Mouse (Mus musculus) heart, postnatal 25 days (tissue): ENCODE data around the gene Tacc3. TPM values are rescaled to one million over a fixed set of nuclear protein-coding genes. Genes with fewer than 3 reads are reported as not detected.

ENCODE experiments used
- DNase-seq: peaks from one replicate; pipeline ENCODE4 v3.0.0; 2022; ENCODE audit warnings: low spot score
- intact Hi-C: fragments of 180-260 bp; cut with DNase I; formaldehyde crosslinking; loops from one replicate; pipeline ENCODE4 v1.15.1; 2025
- total RNA-seq, 2 experiments: library from RNA; stranded (reverse); gene quantifications; 2 replicates each; pipeline ENCODE4 v1.2.3; 2021

Tacc3 gene
- 1 to 10 TPM; 2.4 TPM for total RNA-seq

DNA sequence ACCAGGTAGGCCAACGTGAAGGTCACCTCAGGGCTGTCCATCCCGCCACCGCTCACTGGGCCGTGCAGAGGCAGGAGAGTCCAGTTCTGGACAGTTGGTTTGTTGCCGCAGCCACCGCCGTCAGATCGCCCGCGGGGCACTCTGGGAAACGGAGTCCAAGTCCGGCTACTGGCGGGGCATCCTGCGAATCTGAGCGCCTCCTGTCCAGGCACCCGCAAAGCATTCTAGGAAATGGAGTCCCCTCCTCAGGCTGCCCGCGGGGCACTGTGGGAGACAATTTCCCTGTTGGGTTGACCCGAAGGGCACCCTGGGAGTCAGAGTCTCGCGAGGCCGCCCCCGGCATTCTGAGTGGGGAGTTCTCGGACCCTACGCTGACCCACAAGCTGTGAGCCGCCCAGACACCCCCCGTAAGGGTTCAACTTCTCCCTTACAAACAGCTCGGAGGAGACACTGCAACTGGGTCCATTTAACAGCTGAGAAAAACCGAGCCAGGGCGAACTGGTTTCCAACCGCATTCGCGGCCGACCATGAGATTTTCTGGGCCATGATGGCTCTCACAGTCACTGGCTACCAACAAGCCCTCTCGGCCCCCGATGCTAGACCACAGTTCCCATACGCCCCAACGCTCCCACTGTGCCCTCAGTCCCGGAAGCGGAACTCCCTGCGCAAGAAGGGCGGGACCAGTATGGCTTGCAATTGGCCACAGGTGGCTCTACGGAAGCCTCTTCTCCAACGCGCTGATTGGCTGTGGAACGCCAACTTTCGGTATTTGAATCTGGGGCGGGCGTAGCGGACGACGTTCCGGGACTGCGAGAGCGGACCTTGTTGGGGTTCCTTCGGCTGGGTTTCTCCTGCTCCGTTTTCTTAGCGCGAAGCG is at the start of gene Tacc3, which contains the start of gene Tmem129:
Gene Tacc3 (plus strand): TSS at position 342 of the 877 bp plus-strand sequence.
Gene Tmem129 (minus strand): TSS at position 630 of the 877 bp plus-strand sequence.
- intact Hi-C loops: loop anchor here (2.0 to 10.0 kb wide), 2 partner anchors 125 to 277 kb away; partner anchors contain the start of genes Letm1 and Nelfa
- peak; percentile 97 for DNase-seq

DNA sequence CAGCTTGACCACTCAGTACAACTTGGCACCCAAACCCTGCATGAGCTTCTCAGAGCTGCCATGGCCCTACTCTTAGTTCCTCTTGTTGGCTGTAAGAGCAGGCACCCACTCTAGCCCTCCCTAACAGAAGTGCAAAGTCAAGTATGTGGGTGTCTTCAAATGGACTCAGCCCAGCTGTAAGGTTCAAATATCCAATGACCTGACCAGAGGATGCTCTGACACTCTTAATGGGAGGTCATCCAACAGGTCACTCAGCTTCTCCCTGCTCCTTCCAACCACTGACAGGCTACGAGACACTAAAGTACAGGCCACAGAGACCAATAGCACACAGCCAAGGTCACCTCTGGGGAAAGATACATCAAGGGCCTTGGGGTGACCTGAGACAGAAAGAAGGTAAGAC is 48.7 kb upstream of the Tacc3 start:
- DNase-seq: no peak
- intact Hi-C loops: no loop called here

DNA sequence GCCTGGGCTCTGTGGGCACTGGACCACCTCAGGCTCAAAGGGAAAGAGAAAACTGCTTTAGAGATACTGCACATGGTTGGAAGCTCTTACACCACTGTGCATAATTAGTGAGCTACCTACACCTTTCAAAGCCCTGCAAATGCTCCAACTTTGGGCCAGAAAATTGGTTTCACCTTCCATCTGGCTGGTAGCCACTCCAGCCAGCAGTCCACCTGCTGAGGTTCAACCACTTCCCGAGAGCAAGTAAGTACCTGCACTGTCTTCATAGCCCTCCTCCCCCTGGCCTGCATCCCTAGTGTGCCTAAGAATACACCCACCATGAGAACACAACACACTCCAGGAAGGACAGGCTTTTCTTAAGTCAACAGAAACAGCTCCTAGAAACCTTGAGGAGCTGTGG is 46.1 kb upstream of the Tacc3 start:
- intact Hi-C loops: no loop called here
- DNase-seq: no peak

DNA sequence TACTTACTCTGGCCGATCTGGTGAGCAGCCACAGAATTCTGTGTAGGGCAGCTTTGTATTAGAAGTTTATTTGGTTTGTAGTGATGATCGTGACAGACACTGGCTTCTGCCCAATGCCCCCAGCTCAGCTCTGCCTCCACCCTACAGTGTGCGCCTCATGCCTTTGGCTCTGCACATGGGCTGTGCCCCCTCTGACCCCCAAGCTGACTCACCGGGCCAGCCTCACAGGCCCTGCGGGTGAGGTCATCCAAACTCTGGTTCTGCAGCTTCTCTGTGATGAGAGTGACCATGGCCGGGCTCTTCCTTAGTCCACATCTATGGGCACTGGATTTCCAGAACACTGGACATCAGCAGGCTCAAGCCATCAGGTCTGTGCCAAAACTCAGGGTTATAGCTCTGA is 43.5 kb upstream of the Tacc3 start:
- intact Hi-C loops: no loop called here
- no peak for DNase-seq

DNA sequence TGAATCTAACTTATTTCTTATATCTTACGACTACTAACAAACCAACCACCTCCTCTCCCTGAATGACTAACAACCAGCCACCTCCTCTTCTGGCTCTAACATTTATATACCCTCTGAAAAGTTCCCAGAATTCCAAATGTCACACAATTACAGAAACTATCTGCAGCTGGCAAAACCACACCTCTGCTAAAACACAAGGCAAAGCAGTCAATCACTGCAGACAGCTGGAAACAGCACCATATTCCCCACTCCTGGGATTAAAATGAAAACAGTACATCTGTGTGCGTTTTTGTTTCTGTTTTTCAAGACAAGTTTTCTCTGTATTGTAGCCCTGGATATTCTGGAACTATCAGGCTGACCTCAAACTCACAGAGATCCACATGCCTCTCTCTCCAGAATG is 35.3 kb upstream of the Tacc3 start:
- intact Hi-C loops: no loop called here
- DNase-seq: no peak

DNA sequence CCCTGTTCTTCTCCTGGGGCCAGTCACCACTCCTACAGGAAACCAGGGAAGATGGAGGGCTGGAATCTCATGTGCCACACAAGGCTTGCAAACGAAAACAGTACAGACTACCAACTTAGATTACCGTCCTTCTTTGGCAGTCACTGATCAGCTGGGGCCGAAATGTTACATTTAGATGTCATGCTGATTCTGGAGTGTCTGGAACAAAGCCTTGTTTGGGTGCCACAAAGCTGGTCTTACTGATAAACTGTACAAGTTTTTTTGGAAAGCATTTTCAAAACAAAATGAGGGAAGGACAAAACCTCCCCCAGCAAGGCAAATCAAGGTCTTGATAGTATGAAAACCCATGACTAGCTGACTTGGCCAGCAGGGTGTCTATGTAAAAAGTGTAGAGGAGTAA is 34.2 kb upstream of the Tacc3 start:
- intact Hi-C loops: no loop called here
- DNase-seq: no peak

DNA sequence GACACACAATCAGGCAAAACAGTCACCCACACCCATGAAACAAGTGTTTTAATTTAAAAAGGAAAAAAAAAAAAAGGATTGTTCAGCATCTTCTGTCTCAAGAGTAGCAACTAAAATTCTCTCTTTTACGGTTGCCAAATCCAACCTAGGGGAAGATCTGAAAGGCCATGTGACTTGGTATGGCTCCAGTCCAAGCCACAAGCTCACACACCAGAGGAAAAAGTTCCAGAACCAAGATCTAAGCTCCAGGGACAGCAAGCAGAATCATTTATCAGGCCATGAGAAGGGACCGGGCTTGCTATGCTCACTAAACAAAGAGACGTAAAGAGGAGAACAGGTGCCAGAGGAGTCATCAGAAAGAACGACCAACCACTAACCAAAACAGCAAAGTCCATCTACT is 30.0 kb upstream of the Tacc3 start:
- DNase-seq: no peak
- intact Hi-C loops: no loop called here

DNA sequence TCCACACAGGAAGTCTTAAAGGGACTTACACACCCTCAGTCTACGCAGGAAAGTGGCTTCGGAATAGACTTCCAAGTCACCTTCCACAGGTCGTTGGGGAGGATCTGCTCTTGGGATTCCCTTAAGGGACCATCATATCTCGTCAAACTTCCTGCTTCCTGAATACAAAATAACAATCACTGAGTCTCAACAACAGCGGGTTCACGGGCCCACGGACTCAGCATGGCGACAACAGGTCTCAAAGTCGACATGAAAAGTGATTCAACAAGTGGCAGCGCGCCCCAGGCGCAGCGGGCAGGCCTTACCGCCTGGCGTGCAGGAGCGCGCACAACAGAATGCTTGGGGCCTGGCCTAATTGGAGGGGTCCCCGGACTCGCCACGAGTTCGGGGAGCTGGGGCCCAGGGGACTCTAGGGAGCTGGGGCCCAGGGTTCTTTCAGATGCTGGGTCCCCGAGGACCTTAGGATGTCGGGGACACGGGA is 29.1 kb upstream of the Tacc3 start:
- intact Hi-C loops: no loop called here
- peak; percentile 16 for DNase-seq

DNA sequence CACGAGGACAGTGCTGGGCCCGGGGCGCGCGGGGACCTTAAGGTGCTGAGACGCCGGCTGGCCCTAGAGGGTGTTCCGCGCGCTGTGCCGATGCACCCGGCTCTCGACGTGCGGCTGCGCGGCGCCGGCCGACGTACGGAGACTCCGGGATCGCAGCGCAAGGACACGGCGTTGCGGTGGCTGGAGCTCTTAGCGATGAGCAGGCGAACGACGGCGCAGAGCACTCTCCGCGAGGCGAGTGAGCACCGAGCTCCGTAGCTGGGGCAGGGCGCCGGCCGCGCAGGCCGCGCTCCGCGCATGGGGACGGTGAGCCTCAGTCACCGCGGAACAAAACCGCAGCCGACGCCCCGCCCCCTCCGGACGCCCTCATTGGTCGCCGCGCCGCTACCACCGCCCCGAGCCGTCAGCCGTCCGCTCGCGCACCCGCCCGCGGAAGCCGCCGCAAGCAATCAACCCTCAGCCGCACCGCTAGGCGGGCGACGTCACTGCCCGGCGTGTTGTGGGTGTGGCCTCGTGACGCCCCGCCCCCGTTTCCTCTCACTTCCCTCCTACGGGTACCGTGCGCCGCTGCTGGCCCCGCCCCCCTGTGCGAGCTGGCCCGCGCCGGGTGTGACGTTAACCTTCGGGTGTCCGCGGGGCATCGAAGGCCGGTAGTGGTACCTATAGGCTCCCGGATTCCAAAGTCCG is 28.5 kb upstream of the Tacc3 start, which contains the start of the genes Fam53a and Gm9903:
Gene Fam53a (minus strand): TSS at position 335 of the 687 bp plus-strand sequence.
Gene Gm9903 (plus strand): TSS at position 625 of the 687 bp plus-strand sequence.
- intact Hi-C loops: no loop called here
- DNase-seq: peak; percentile 99

DNA sequence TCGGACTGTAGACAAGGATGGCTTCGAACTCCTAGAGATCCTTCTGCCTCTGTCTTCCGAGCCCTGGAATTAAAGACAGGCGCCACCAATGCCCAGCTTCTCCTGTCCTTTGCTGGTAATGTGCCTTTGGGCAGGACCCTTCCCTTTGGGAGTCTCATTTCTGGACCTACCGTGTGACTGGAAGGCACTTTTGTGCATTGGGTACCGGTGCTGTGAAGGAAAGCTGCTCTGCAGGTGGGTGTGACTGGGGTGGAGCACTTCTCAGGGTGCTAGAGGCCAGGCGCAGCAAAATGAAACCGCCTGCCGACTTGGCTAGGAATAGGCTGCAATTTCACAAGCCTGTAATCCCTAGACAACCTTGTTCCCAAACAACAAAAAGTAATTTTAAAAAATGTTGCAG is 27.9 kb upstream of the Tacc3 start:
- intact Hi-C loops: no loop called here

DNA sequence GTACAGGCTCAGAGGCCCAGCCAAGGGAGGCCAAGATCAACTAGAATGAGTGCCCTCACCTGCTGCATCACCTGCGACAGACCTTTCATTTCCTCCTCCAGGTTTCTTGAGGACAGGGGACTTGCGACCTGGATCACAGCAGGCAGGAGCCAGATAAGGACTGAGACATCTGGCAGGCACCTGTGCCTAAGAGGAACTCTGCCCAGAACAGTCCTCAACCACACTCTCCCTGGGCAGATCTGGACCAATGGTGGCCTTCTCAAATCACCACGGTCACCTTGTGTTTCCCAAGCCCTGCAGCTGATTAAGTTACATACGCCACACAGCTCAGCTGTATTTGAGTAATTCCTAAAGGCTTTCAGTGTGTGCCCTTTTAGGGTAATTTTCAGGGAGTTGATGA is 27.3 kb upstream of the Tacc3 start:
- intact Hi-C loops: no loop called here
- peak; percentile 18 for DNase-seq

More for the DNA sequence above, 27.9 kb upstream of the Tacc3 start:
- DNase-seq: no peak

DNA sequence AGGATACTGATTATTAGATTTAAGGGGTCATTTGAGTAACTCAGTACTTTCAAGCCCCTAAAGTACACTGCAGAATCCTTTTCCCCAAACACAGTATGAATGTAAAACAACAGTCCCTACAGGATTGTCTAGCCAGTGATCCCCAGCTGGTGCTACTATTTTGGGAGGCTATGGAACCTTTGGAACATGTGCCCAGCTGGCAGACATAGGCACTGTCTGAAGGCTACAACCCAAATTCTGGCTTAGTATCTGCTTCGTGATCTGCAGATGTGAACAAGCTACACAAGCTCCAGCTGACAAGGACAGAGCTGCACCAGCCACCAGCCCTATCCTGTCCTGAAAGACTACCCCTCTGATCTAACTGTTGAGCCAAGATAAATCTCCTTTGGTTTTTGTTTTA is 25.4 kb upstream of the Tacc3 start:
- intact Hi-C loops: no loop called here
- DNase-seq: no peak

DNA sequence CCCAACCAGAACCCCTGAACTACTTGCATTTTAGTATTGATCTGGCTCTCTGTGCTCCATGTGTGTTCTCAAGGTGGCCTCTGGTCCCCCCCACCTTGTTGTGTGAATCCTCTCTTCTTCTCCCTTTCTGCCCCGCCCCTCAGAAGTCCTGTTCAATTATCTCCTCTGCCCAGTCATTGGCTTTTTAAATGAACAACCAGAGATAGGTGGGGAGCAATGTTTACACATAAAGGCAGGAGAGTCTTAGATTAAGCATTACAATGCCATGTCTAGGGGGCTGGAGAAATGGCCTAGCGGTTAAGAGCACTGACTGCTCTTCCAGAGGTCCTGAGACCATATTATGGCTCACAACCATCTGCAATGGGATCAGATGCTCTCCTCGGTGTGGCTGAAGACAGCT is 22.6 kb upstream of the Tacc3 start:
- intact Hi-C loops: no loop called here
- DNase-seq: no peak

DNA sequence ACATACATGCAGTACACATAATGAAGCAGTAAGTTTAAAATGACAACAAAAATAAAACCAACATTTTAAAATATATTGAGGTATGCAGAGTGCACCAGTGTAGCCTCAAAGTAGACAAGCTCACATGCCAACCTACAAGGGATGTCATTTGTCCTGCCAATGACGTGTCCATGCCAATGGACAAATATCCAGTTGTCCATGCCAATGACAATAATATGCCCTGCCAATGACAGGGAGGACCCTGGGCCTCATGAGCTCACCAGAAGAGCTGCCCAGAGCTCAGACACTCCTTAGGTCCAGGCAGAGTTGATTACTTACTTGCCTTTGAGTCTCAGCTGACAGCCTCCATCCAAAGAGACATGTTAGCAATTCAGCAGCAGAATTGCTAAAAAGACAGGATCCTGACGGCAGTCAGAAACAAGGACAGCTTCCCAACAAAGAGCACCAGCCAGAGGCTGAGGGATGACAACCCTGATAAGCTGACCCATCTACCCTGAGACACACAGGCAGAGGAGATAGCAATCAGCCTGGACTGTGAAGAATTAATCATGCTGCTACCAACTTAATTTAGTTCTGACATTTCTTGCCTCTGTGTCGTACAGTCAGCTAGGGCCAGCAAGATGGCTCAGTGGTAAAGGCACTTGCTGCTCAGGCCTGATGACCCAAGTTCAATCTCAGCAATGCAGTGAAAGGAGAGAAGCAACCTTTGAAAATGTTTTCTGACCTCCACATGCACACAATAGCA is 20.1 kb upstream of the Tacc3 start:
- DNase-seq: no peak
- intact Hi-C loops: loop anchor here (2.0 kb wide), 1 partner anchor 29 kb away; no protein-coding TSS in a partner anchor

DNA sequence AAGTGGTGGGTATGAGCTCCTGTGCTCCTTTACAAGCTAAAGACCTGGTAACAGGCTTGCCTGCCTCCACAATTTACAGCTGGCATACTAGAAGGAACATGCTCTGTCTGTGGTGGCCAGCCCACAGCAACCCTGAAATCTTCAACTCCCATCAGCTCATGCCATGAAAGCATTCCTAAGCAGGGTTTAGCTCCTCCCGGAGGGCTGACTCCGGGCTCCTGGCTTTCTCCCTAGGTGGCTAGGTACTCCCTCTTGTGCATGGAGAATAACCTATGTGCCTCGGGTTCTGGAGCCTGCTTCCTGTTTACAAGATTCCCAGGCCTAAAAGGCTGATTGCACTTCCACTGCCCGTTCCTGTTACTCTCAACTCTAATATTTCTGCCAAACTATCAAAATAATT is 19.1 kb upstream of the Tacc3 start:
- DNase-seq: no peak
- intact Hi-C loops: loop anchor here (2.0 kb wide), 1 partner anchor 28 kb away; no protein-coding TSS in a partner anchor

DNA sequence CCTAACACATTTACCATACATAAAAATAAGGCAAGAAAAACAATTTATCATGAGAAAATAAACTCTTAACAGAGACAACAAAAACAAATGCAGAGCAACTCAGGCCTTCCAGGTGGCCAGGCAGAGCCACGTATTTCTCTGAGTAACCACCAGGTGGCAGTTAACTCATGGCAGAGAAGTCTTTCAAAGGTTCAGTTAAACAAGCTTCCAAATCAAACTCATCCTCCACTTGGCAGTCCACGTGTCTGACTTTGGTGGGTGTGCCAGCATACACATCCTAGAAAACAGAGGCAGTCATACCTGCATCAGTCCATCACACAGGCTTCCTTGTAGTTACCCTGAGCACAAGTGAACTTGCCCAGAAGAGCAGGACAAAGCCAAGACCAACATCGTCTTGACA is 17.3 kb upstream of the Tacc3 start:
- intact Hi-C loops: no loop called here
- DNase-seq: no peak

DNA sequence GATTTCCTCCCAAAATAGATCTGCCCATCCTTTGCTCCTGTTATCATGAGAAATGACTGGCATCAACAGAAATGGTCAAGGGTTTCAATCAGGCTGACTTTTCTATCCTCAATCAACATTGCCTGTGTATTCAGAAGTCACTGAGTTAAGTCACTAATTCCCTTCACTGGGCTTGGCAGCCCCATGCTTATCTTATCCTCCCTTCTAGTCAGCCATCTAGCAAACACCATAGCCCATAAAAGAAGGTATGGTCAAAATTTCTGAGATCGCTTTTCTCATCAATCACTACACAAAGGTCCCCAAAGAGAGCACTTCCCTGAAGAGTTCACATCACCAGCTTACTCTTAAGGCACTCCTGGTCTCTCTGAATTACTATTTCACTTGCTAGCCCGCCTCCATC is 6.9 kb upstream of the Tacc3 start:
- DNase-seq: no peak
- intact Hi-C loops: loop anchor here (10.0 kb wide), 1 partner anchor 284 kb away; the partner anchor contains the start of gene Nelfa

DNA sequence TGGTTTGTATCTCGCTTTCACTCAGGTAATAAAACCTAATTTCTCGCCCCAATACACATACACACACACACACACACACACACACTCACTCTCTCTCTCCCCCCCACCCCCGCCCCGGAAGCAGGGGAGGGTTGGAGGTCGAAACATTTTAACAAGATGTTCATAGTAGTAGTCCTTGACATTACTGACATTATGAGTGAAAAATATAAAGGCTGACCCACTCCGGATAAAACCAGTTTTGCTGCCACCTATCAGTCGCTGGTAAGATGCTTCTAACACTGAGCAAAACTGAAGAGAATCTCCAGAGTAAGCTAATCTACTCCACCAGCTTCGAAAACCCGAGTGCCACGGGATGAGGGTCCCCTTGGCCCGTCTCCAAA is 6.4 kb upstream of the Tacc3 start:
- intact Hi-C loops: loop anchor here (10.0 kb wide), 1 partner anchor 283 kb away; the partner anchor contains the start of gene Nelfa
- no peak for DNase-seq

DNA sequence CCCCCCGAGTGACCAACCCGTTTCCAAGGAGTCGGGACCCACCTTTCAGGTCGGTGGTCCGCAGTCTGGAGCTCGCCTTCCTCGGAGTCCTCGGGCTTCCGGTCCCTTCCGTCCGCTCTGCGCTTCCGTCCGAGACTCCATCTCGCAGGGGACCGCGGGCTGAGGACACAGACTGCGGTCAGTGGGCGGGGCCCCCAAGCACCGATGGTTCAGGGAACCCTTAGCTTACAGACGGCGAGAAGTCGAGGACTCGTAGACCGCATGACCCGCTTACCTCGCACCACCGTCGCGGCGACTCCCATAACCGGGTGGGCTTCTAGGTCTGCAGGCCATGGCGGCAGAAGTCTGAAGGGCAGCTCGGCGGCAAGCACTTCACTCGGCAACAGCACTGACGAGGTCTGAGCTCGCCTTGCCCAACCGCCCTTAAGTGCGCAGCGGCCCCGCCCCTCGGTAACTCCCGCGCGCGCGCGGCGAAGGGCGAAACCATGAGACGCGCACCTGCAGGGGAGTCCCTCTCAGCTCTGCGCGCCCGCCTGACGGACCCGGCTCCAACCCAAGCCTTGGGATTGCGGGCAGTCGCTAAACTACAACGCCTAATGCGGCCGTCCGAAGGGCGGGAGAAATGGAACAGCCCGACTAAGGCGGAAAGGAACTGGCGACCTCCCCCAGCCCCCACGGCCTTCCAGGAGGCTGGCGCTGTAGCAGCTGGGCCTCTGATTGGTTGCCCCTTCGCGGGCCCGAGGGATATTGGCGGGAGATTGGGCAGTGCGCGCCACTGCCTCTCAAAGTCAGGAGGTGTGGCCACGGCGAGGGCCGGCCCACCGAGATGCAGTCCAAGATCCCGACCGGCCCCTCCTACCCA is 5.8 kb upstream of the Tacc3 start, which contains the start of gene Slbp:
Gene Slbp (minus strand): TSS at position 654 of the 862 bp plus-strand sequence.
- intact Hi-C loops: loop anchor here (10.0 kb wide), 1 partner anchor 283 kb away; the partner anchor contains the start of gene Nelfa
- peak; percentile 95 for DNase-seq
